Mouse (Mus musculus) heart, adult 2 months (tissue): ENCODE measurements around the gene Lgals9.

ENCODE experiments used
- CTCF ChIP-seq: fragments of 200-600 bp; IDR thresholded peaks from 2 replicates; pipeline ENCODE4 v1.8.1; 2022; ENCODE audit warnings: antibody characterized with exemption, mild to moderate bottlenecking, moderate library complexity
- EP300 ChIP-seq: fragments of 200-500 bp; IDR thresholded peaks from 2 replicates; pipeline ENCODE4 v1.6.1; 2011; ENCODE audit warnings: low read depth, low read length, control low read depth; ENCODE audit not compliant: insufficient read depth

DNA sequence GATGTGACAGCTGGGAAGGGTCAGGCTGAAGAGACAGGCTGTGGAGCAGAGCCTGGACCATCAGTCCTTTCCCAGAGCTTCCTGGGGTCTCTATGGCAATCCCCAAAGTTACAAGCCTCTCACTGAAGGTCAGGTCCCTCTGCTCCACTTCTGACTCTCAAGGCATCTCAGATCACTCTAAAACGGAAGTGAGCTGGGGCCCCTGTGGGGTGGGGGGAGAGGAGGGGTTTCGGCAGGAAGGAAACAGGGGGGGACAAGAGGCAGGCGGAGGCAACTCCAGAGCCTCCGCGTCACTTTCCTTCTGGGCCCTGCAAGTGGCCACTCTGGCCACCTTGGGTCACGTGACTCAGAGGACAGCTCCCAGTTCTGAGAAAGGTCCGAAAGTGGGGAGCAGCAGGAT is 38.6 kb upstream of the Lgals9 start:
- TF ChIP-seq EP300 (peak; percentile 65; the same call in 1 of the 2 replicates), CTCF (no peak)
